In genomic region chr6:117929945-117930655, GRCm38 (mm10) we compare ENCODE assay signal across 27 mouse cellular contexts. TPM values are rescaled to one million over a fixed set of nuclear protein-coding genes. Genes with fewer than 3 reads are reported as not detected.
DNase-seq lines count a peak whose midpoint lies in the region; ATAC-seq and TF ChIP-seq lines count a peak whose summit lies in the region.
"Had no signal": no experiment of that assay in that cellular context is flagged by ENCODE, and none has a peak within 500 bp of the region (broad histone marks: within the 10 kb centered on the region; RNA-seq: fewer than 3 reads in every experiment).

No protein-coding gene starts in this region.

- 0 out of 2 replicates have a peak, but pooled peaks have one; percentile 10 for ATAC-seq in intestine, embryonic 15.5 days
- no peak for ATAC-seq in intestine, postnatal 0 days
- ATAC-seq: forebrain, embryonic 15.5 days; hindbrain, postnatal 0 days; inflammation-experienced regulatory T-cells, adult 6 months had no signal

- no peaks in the 10 kb centered on the region for H3K27me3 ChIP-seq in intestine, embryonic 15.5 days (replicated peaks)
- H3K27me3 ChIP-seq in intestine, postnatal 0 days (replicated peaks; ENCODE audit: control insufficient read depth, insufficient read depth, low read length): no peaks in the 10 kb centered on the region
- no peaks in the 10 kb centered on the region for H3K27me3 ChIP-seq in MEL (ENCODE audit: control insufficient read depth in 1 of 2, insufficient read depth in 2 of 2, low read length in 2 of 2)
- H3K27me3 ChIP-seq in embryonic facial prominence, embryonic 10.5 days (replicated peaks; ENCODE audit: low read depth, poor library complexity, severe bottlenecking): no peaks in the 10 kb centered on the region
- H3K27me3 ChIP-seq: embryonic facial prominence, embryonic 13.5 days; forebrain, embryonic 12.5 days; forebrain, embryonic 15.5 days had no signal

- no peak for TF ChIP-seq CTCF in intestine, postnatal 0 days (IDR thresholded peaks at IDR 0.05; ENCODE audit: low read depth)
- TF ChIP-seq CTCF in MEL (IDR thresholded peaks at IDR 0.05 in 2 of 3, conservative IDR thresholded peaks at IDR 0.05 in 1 of 3; ENCODE audit: control insufficient read depth in 1 of 3, insufficient read depth in 1 of 3, low read depth in 2 of 3, low read length in 3 of 3, poor library complexity in 1 of 3, severe bottlenecking in 1 of 3): no peak

- H3K4me2 ChIP-seq in intestine, embryonic 15.5 days (replicated peaks): no peak overlapping the region
- no peak overlapping the region for H3K4me2 ChIP-seq in intestine, postnatal 0 days (replicated peaks; ENCODE audit: low read depth)
- H3K4me2 ChIP-seq: embryonic facial prominence, embryonic 13.5 days; forebrain, embryonic 12.5 days; forebrain, embryonic 15.5 days; heart, embryonic 11.5 days; hindbrain, embryonic 14.5 days had no signal

- TF ChIP-seq POLR2A in MEL (IDR thresholded peaks at IDR 0.05; ENCODE audit: control insufficient read depth in 1 of 2, insufficient read depth in 1 of 2, low read depth in 1 of 2, low read length in 2 of 2, poor library complexity in 1 of 2): no peak; a peak in 2 of 4 replicates

- TF ChIP-seq EP300 in MEL (IDR thresholded peaks at IDR 0.05; ENCODE audit: low read depth in 1 of 2, low read length in 2 of 2): no peak

- peak; percentile 81 for DNase-seq in heart, adult 11 months
- DNase-seq in heart, postnatal 14 days: no peak
- DNase-seq in MEL (ENCODE audit: low read depth, low spot score): peak; percentile 22
- DNase-seq in cerebellum, postnatal 4 days (ENCODE audit: low spot score in 2 of 2): no peak
- no peak for DNase-seq in embryonic facial prominence, embryonic 10.5 days (ENCODE audit: low spot score)
- DNase-seq: adrenal gland, postnatal 10 days; adrenal gland, postnatal 36 days; B cell, adult 2 months; cerebellum, adult 18-20 months; cerebellum, adult 9-10 months; cerebellum, postnatal 14 days; gastrocnemius, postnatal 25 days; heart, adult 2 months; heart, postnatal 4 days had no signal

- intact Hi-C loops in heart, postnatal 14 days (cut with DNase I): loop anchor here (5.0 kb wide), 1 partner anchor 167 kb away; no protein-coding TSS in a partner anchor

- no peak overlapping the region for H3K27ac ChIP-seq in intestine, embryonic 15.5 days
- H3K27ac ChIP-seq in intestine, postnatal 0 days (ENCODE audit: low read depth, low read length): no peak overlapping the region
- H3K27ac ChIP-seq in MEL (ENCODE audit: control insufficient read depth, low read depth, low read length): no peak overlapping the region
- no peak overlapping the region for H3K27ac ChIP-seq in embryonic facial prominence, embryonic 10.5 days (replicated peaks)
- H3K27ac ChIP-seq: embryonic facial prominence, embryonic 13.5 days; forebrain, embryonic 12.5 days; forebrain, embryonic 15.5 days; heart, adult 2 months; hindbrain, embryonic 14.5 days; hindbrain, postnatal 0 days had no signal

- H3K9me3 ChIP-seq in intestine, embryonic 15.5 days: no peaks in the 10 kb centered on the region
- H3K9me3 ChIP-seq in intestine, postnatal 0 days (ENCODE audit: control insufficient read depth): no peaks in the 10 kb centered on the region
- no peaks in the 10 kb centered on the region for H3K9me3 ChIP-seq in MEL (replicated peaks; ENCODE audit: insufficient read depth, low read length)
- no peaks in the 10 kb centered on the region for H3K9me3 ChIP-seq in embryonic facial prominence, embryonic 10.5 days
- H3K9me3 ChIP-seq: embryonic facial prominence, embryonic 13.5 days; forebrain, embryonic 12.5 days; forebrain, embryonic 15.5 days had no signal

- H3K36me3 ChIP-seq in intestine, embryonic 15.5 days: peaks cover 14% of the 10 kb centered on the region; the same call in 1 of the 2 replicates
- H3K36me3 ChIP-seq in intestine, postnatal 0 days (ENCODE audit: control insufficient read depth, insufficient read depth): peaks cover 19% of the 10 kb centered on the region
- H3K36me3 ChIP-seq in MEL (ENCODE audit: control insufficient read depth in 1 of 2, insufficient read depth in 2 of 2, low read length in 2 of 2): peaks cover 0 to 4% of the 10 kb centered on the region in 2 experiments; a peak in 1 of 4 replicates
- peaks cover 51% of the 10 kb centered on the region for H3K36me3 ChIP-seq in embryonic facial prominence, embryonic 10.5 days (replicated peaks)

- TF ChIP-seq RAD21 in MEL (IDR thresholded peaks at IDR 0.05; ENCODE audit: low read depth, low read length): no peak

- no peaks in the 10 kb centered on the region for H3K4me1 ChIP-seq in intestine, embryonic 15.5 days (replicated peaks)
- H3K4me1 ChIP-seq in intestine, postnatal 0 days (replicated peaks; ENCODE audit: control insufficient read depth, insufficient read depth, low read length): no peaks in the 10 kb centered on the region
- H3K4me1 ChIP-seq in MEL (ENCODE audit: control insufficient read depth in 1 of 2, insufficient read depth in 2 of 2, low read length in 2 of 2): no peaks in the 10 kb centered on the region
- H3K4me1 ChIP-seq in embryonic facial prominence, embryonic 10.5 days: no peaks in the 10 kb centered on the region
- H3K4me1 ChIP-seq: embryonic facial prominence, embryonic 13.5 days; forebrain, embryonic 12.5 days; forebrain, embryonic 15.5 days had no signal

- H3K4me3 ChIP-seq in intestine, embryonic 15.5 days (replicated peaks): no peak overlapping the region
- H3K4me3 ChIP-seq in intestine, postnatal 0 days (ENCODE audit: low read depth, low read length): no peak overlapping the region
- H3K4me3 ChIP-seq in MEL (ENCODE audit: control insufficient read depth in 1 of 2, insufficient read depth in 1 of 2, low read depth in 2 of 2, low read length in 2 of 2): no peak overlapping the region
- H3K4me3 ChIP-seq in embryonic facial prominence, embryonic 10.5 days: no peak overlapping the region
- H3K4me3 ChIP-seq: embryonic facial prominence, embryonic 13.5 days; erythroblast, embryonic 14.5 days; forebrain, embryonic 12.5 days; forebrain, embryonic 15.5 days; heart, adult 2 months had no signal

- no peak overlapping the region for H3K9ac ChIP-seq in intestine, embryonic 15.5 days
- H3K9ac ChIP-seq in intestine, postnatal 0 days (ENCODE audit: low read depth, low read length): no peak overlapping the region
- H3K9ac ChIP-seq in MEL (ENCODE audit: control insufficient read depth, low read depth, low read length, poor library complexity, severe bottlenecking): no peak overlapping the region
- H3K9ac ChIP-seq: embryonic facial prominence, embryonic 13.5 days; forebrain, embryonic 12.5 days; forebrain, embryonic 15.5 days; hindbrain, embryonic 14.5 days had no signal

- no peaks in the 10 kb centered on the region for H3K79me2 ChIP-seq in MEL (ENCODE audit: control insufficient read depth, insufficient read depth, low read length, poor library complexity)

- WGBS in intestine, embryonic 15.5 days: 92% methylated on average over 3 of the region's 3 CpGs
- 81% methylated on average over 3 of the region's 3 CpGs for WGBS in intestine, postnatal 0 days
- WGBS in embryonic facial prominence, embryonic 10.5 days: 91% methylated on average over 3 of the region's 3 CpGs

TF ChIP-seq in MEL, 35 proteins besides CTCF, POLR2A, EP300 and RAD21:
- TF ChIP-seq MXI1 (IDR thresholded peaks at IDR 0.05; ENCODE audit: low read depth, low read length) (no peak), CHD2 (IDR thresholded peaks at IDR 0.05; ENCODE audit: low read length) (no peak), MYC (IDR thresholded peaks at IDR 0.05; ENCODE audit: low read depth, low read length) (0 out of 2 replicates have a peak, but pooled peaks have one; percentile 5), NRF1 (IDR thresholded peaks at IDR 0.05; ENCODE audit: insufficient read depth, low read depth, low read length, poor library complexity, severe bottlenecking) (no peak), POLR2AphosphoS2 (IDR thresholded peaks at IDR 0.05; ENCODE audit: low read length) (peak; percentile 58)
TF ChIP-seq in MEL: peak in this region for 2.

RNA-seq across cellular contexts. Expression of gene Fxyd4, which starts 7.4 kb away (rescaled TPM):
- not detected for total RNA-seq in heart, postnatal 14 days (2021)
- 1.8 and 3.2 TPM in 2 replicates for polyA plus RNA-seq in intestine, embryonic 15.5 days (2015; fragmentation: Nextera tagmentation; extraction: Ambion mirVana)
- polyA plus RNA-seq in intestine, postnatal 0 days (2015; fragmentation: Nextera tagmentation; extraction: Ambion mirVana): 0.27 and 0.55 TPM in 2 replicates
- not detected in 2 replicates for total RNA-seq in MEL (2012; rRNA removed)
- polyA plus RNA-seq in MEL (2012; ENCODE audit: insufficient read depth in 1 of 2, insufficient read length in 2 of 2, low read depth in 1 of 2, low replicate concordance in 2 of 2, missing spikeins in 1 of 2): under 1 TPM in 1 of 2 experiments, not detected in 1; 0.22 TPM
- 2.5 and 3.8 TPM in 2 replicates for polyA plus RNA-seq in embryonic facial prominence, embryonic 10.5 days (2016; fragmentation: Nextera tagmentation; extraction: Ambion mirVana)
- total RNA-seq: adrenal gland, adult 18-20 months; adrenal gland, postnatal 10 days; adrenal gland, postnatal 36 days; common myeloid progenitor, adult 5-6 weeks; gastrocnemius, adult 8-10 months; gastrocnemius, postnatal 25 days; heart, adult 2 months; heart, postnatal 4 days; hindbrain, postnatal 0 days had no signal
- polyA plus RNA-seq: erythroblast, embryonic 14.5 days had no signal

RNA-seq across cellular contexts. Expression of gene Hnrnpf, which starts 30.0 kb away (rescaled TPM):
- total RNA-seq in heart, postnatal 14 days (2021): 100 to 1,000 TPM; 228 to 255 TPM
- 791 and 835 TPM in 2 replicates for polyA plus RNA-seq in intestine, embryonic 15.5 days (2015; fragmentation: Nextera tagmentation; extraction: Ambion mirVana)
- polyA plus RNA-seq in intestine, postnatal 0 days (2015; fragmentation: Nextera tagmentation; extraction: Ambion mirVana): 340 and 353 TPM in 2 replicates
- total RNA-seq in MEL (2012; rRNA removed): 868 and 882 TPM in 2 replicates
- 1,000 to 10,000 TPM in 1 of 2 experiments, 100 to 1,000 TPM in 1; 722 to 2,287 TPM for polyA plus RNA-seq in MEL (2012; ENCODE audit: insufficient read depth in 1 of 2, insufficient read length in 2 of 2, low read depth in 1 of 2, low replicate concordance in 2 of 2, missing spikeins in 1 of 2)
- polyA plus RNA-seq in embryonic facial prominence, embryonic 10.5 days (2016; fragmentation: Nextera tagmentation; extraction: Ambion mirVana): 874 and 878 TPM in 2 replicates

Comparison
In these comparisons a context has a peak if more than half of its experiments do, and no peak if none do; other contexts are left out.
1. DNase-seq: peak in heart, adult 11 months (single experiment) and MEL (single experiment); none in heart, postnatal 14 days (0 of 2), cerebellum, postnatal 4 days (0 of 2) and embryonic facial prominence, embryonic 10.5 days (single experiment).